Mouse (Mus musculus) brain, embryonic 14.5 days (tissue): ENCODE measurements around the gene Gm45837.

Source experiments
- CTCF ChIP-seq: fragments of 200-500 bp; IDR thresholded peaks from 2 replicates; pipeline ENCODE4 v1.5.1; 2012; ENCODE audit warnings: inconsistent platforms, mild to moderate bottlenecking, moderate library complexity, borderline replicate concordance; ENCODE audit not compliant: insufficient read depth, insufficient read length; ENCODE audit errors: extremely low read depth
- POLR2A ChIP-seq: fragments of 200-500 bp; IDR thresholded peaks from 2 replicates; pipeline ENCODE4 v1.6.1; 2012; ENCODE audit warnings: mild to moderate bottlenecking, inconsistent platforms, borderline replicate concordance; ENCODE audit not compliant: poor library complexity, insufficient read depth, insufficient read length, severe bottlenecking; ENCODE audit errors: extremely low read depth

DNA sequence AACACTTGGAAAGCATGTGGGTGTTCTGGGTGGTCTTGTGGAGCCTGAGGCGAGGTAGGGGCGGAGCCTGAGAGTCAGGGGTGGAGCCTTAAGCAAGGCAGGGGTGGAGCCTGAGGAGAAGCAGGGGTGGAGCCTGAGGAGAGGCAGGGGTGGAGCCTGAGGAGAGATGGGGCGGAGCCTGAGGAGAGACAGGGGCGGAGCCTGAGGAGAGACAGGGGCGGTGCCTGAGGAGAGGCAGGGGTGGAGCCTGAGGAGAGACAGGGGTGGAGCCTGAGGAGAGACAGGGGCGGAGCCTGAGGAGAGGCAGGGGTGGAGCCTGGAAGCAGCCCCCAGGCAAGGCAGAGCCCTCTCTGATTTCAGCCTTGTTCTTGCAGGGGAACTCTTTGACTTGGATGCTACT, 90.5 kb downstream of the Gm45837 start:
- TF ChIP-seq CTCF (no peak), POLR2A (no peak)
